Mouse (Mus musculus) midbrain, embryonic 13.5 days (tissue): ENCODE measurements around the gene Mylpf. TPM values are rescaled to one million over a fixed set of nuclear protein-coding genes. Genes with fewer than 3 reads are reported as not detected.

Experiments
- ATAC-seq: fragments of 200-750 bp; cut with Nextera tagmentation; 2 replicates; pipeline ENCODE4 v1.8.0; 2017; ENCODE audit warnings: mild to moderate bottlenecking, moderate TSS enrichment, moderate library complexity
- H3K27ac ChIP-seq: fragments of 300-500 bp; sonication (generic); 2 replicates; pipeline ENCODE4 v1.5.1; 2015; ENCODE audit warnings: inconsistent platforms, mild to moderate bottlenecking, moderate library complexity
- H3K27me3 ChIP-seq: fragments of 300-500 bp; sonication (generic); 2 replicates; pipeline ENCODE4 v1.6.1; 2015; ENCODE audit warnings: mild to moderate bottlenecking, inconsistent platforms
- H3K36me3 ChIP-seq: fragments of 300-500 bp; sonication (generic); 2 replicates; pipeline ENCODE4 v1.6.1; 2015; ENCODE audit warnings: mild to moderate bottlenecking, inconsistent platforms
- H3K4me1 ChIP-seq: fragments of 300-500 bp; sonication (generic); replicated peaks from 2 replicates; pipeline ENCODE4 v1.6.1; 2015; ENCODE audit warnings: inconsistent platforms
- H3K4me2 ChIP-seq: fragments of 300-500 bp; sonication (generic); replicated peaks from 2 replicates; pipeline ENCODE4 v1.6.1; 2015; ENCODE audit warnings: moderate library complexity, mild to moderate bottlenecking, inconsistent platforms
- H3K4me3 ChIP-seq: fragments of 300-500 bp; sonication (generic); replicated peaks from 2 replicates; pipeline ENCODE4 v1.5.1; 2015; ENCODE audit warnings: mild to moderate bottlenecking, inconsistent platforms
- H3K9ac ChIP-seq: fragments of 300-500 bp; sonication (generic); replicated peaks from 2 replicates; pipeline ENCODE4 v1.6.1; 2015; ENCODE audit warnings: mild to moderate bottlenecking, inconsistent platforms
- H3K9me3 ChIP-seq: fragments of 300-500 bp; sonication (generic); 2 replicates; pipeline ENCODE4 v1.6.1; 2016; ENCODE audit warnings: mild to moderate bottlenecking, inconsistent platforms
- WGBS: fragments of 180-500 bp; shearing (Covaris S2); methylation state at CpG from one replicate; pipeline ENCODE4 v1.1.7; 2015; 5-methylcytosine and 5-hydroxymethylcytosine counted together
- polyA plus RNA-seq: library from polyadenylated mRNA; unstranded; fragments of >200 nt; fragmentation: Nextera tagmentation; extraction: Ambion mirVana; gene quantifications from 2 replicates; pipeline ENCODE4 v1.2.1, GENCODE M21; 2015

Mylpf gene
- polyA plus RNA-seq, 1 experiment from 2014 or later: 8.5 TPM

DNA sequence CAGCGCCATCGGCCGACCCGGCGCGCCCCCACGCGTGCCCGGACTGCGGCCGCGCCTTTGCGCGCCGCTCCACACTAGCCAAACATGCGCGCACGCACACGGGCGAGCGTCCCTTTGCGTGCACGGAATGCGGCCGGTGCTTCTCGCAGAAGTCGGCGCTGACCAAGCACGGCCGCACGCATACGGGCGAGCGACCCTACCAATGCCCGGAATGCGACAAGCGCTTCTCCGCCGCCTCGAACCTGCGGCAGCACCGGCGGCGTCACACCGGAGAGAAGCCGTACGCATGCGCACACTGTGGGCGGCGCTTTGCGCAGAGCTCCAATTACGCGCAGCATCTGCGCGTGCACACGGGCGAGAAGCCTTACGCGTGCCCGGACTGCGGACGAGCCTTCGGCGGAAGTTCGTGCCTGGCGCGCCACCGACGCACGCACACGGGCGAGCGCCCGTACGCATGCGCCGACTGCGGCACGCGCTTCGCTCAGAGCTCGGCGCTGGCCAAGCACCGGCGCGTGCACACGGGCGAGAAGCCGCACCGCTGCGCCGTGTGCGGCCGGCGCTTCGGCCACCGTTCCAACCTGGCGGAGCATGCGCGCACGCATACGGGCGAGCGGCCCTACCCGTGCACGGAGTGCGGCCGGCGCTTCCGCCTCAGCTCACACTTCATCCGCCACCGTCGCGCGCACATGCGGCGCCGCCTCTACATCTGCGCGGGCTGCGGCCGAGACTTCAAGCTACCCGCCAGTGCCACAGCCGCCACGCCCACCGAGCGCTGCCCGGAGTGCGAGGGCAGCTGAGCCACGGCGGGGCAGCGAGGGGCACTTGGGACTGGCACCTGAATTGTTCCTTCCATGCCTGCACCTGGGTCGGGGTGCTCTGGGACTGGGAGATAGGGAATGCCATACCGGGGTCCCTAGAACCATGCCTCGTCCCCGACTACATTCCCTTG, 45.4 kb downstream of the Mylpf start:
- Histone ChIP-seq H3K4me1 (peaks cover 21% of the 10 kb centered on the region), H3K36me3 (peaks cover 18% of the 10 kb centered on the region), H3K4me3 (peak overlapping the region; percentile 60), H3K9ac (peak overlapping the region; percentile 81), H3K4me2 (peak overlapping the region; percentile 85), H3K27ac (peak overlapping the region; percentile 92), H3K27me3 (no peaks in the 10 kb centered on the region), H3K9me3 (no peaks in the 10 kb centered on the region)
- 1% methylated on average over 136 of the region's 136 CpGs for WGBS
- peak; percentile 98 for ATAC-seq

GRCm38 (mm10) chr7:127255008-127255407, 46.3 kb downstream of the Mylpf start:
- peaks cover 9% of the 10 kb centered on the region for H3K36me3 ChIP-seq
- no peak for ATAC-seq
- H3K27me3 ChIP-seq: no peaks in the 10 kb centered on the region
- peak overlapping the region; percentile 85 for H3K4me2 ChIP-seq
- H3K4me1 ChIP-seq: peaks cover 30% of the 10 kb centered on the region
- H3K9ac ChIP-seq: peak overlapping the region; percentile 81
- peak overlapping the region; percentile 60 for H3K4me3 ChIP-seq
- WGBS: 31% methylated on average over 4 of the region's 4 CpGs
- H3K9me3 ChIP-seq: no peaks in the 10 kb centered on the region
- H3K27ac ChIP-seq: peak overlapping the region; percentile 92

DNA sequence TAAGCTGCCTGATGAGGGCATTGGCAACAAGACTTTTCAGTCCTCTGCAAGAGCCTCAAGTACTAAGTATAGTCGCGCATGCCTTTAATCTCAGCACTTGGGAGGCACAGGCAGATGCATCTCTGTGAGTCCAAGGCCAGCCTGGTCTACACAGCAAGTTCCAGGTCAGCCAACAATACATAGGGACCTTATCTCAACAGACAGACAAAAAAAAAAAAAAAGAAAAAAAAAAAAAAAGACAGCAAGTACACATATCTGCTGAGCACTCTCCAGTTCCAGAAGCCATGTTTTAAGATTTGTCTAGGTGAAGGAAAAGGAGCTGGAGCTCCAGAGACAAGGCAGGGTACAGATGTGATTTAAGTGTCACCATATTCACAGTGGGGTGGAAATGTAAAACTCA, 47.3 kb downstream of the Mylpf start:
- Histone ChIP-seq H3K27me3 (no peaks in the 10 kb centered on the region), H3K9ac (no peak overlapping the region), H3K9me3 (no peaks in the 10 kb centered on the region), H3K4me3 (no peak overlapping the region), H3K36me3 (peaks cover 9% of the 10 kb centered on the region), H3K4me2 (no peak overlapping the region), H3K4me1 (peaks cover 33% of the 10 kb centered on the region), H3K27ac (no peak overlapping the region)
- WGBS: 92% methylated on average over 2 of the region's 2 CpGs
- no peak for ATAC-seq

- H3K9me3 ChIP-seq: no peaks in the 10 kb centered on the region
Measured at GRCm38 (mm10) chr7:127256518-127256917, 47.8 kb downstream of the Mylpf start.

GRCm38 (mm10) chr7:127259186-127259905, 50.7 kb downstream of the Mylpf start:
- ATAC-seq: no peak
- WGBS: 75% methylated on average over 8 of the region's 8 CpGs

More at GRCm38 (mm10) chr7:127256518-127256917, 47.8 kb downstream of the Mylpf start:
- ATAC-seq: no peak
- no peak overlapping the region for H3K4me3 ChIP-seq
- no peak overlapping the region for H3K4me2 ChIP-seq
- peaks cover 9% of the 10 kb centered on the region for H3K36me3 ChIP-seq
- no peak overlapping the region for H3K27ac ChIP-seq
- WGBS: 91% methylated on average over 5 of the region's 5 CpGs
- H3K9ac ChIP-seq: no peak overlapping the region
- H3K4me1 ChIP-seq: peaks cover 37% of the 10 kb centered on the region
- no peaks in the 10 kb centered on the region for H3K27me3 ChIP-seq

GRCm38 (mm10) chr7:127260309-127261111, 51.8 kb downstream of the Mylpf start, which contains the start of gene Dctpp1:
Dctpp1 (minus strand) TSS chr7:127260709.
- H3K9ac ChIP-seq: peak within 1 kb of the TSS; percentile 73
- peak within 1 kb of the TSS; percentile 59 for H3K4me3 ChIP-seq
- H3K4me2 ChIP-seq: peak within 1 kb of the TSS; percentile 83
- peaks cover 22% of the 10 kb centered on the region for H3K4me1 ChIP-seq
- H3K27ac ChIP-seq: 0 out of 2 replicates have a peak within 1 kb of the TSS, but pooled peaks have one; percentile 5
- peak; percentile 99 for ATAC-seq
- WGBS: under 1% methylated on average over 50 of the region's 50 CpGs
- no peaks in the 10 kb centered on the region for H3K9me3 ChIP-seq
- peaks cover 9% of the 10 kb centered on the region for H3K36me3 ChIP-seq
- H3K27me3 ChIP-seq: no peaks in the 10 kb centered on the region

More at GRCm38 (mm10) chr7:127259186-127259905, 50.7 kb downstream of the Mylpf start:
- peaks cover 9% of the 10 kb centered on the region for H3K36me3 ChIP-seq
- peaks cover 31% of the 10 kb centered on the region for H3K4me1 ChIP-seq
- H3K27me3 ChIP-seq: no peaks in the 10 kb centered on the region
- peak overlapping the region; percentile 83 for H3K4me2 ChIP-seq
- no peaks in the 10 kb centered on the region for H3K9me3 ChIP-seq
- H3K9ac ChIP-seq: peak overlapping the region; percentile 73
- H3K4me3 ChIP-seq: peak overlapping the region; percentile 59
- no peak overlapping the region for H3K27ac ChIP-seq

DNA sequence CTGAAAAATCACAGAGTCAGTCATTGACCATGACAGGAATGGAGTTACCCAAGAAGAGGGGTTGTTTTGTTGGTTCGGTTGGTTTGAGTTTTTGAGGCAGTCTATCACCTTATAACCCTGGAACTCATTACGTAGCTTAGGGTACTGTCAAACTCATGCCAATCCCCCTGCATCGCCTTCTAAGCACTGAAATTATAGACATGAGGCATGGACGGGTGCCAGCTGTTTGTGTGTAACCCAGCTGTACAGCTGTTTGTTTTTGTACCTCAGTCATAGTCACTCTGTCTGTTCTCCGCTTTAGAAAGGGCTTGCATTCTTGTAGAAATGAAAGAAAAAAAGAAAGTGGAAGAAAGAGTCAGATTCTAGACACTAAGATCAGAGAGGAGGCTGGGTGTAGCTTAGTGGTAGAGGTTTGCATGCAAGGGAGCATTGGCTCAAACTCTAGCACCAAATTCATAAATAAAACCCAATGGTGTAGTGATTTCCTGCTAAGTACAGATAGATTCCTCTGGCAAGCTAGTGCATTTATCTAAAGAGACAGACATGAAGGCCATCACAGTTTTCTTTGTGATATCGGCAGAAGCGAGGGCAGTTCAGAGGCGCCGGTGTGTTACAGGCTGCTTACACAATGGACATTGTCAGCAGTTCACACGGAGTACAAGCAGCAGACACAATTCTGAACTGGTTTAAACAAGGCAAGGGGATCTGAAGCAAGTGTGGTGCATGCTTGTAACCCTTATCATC, 53.7 kb downstream of the Mylpf start:
- Histone ChIP-seq H3K9me3 (no peaks in the 10 kb centered on the region), H3K4me1 (peaks cover 22% of the 10 kb centered on the region), H3K27ac (no peak overlapping the region), H3K4me3 (no peak overlapping the region), H3K27me3 (no peaks in the 10 kb centered on the region), H3K9ac (no peak overlapping the region), H3K36me3 (no peaks in the 10 kb centered on the region), H3K4me2 (no peak overlapping the region)
- ATAC-seq: no peak
- 86% methylated on average over 10 of the region's 10 CpGs for WGBS

- no peaks in the 10 kb centered on the region for H3K27me3 ChIP-seq
- no peak overlapping the region for H3K4me2 ChIP-seq
- H3K4me3 ChIP-seq: no peak overlapping the region
- no peak for ATAC-seq
- 97% methylated on average over 3 of the region's 3 CpGs for WGBS
- H3K36me3 ChIP-seq: peaks cover 5% of the 10 kb centered on the region; the same call in 1 of the 2 replicates
- no peak overlapping the region for H3K9ac ChIP-seq
- no peaks in the 10 kb centered on the region for H3K9me3 ChIP-seq
- peaks cover 22% of the 10 kb centered on the region for H3K4me1 ChIP-seq
- H3K27ac ChIP-seq: no peak overlapping the region
Measured at GRCm38 (mm10) chr7:127263526-127263925, 54.8 kb downstream of the Mylpf start.

Other genes starting within 250 kb of the Mylpf start
- 101 and 108 TPM in 2 replicates for gene Cdipt, start 233.0 kb upstream of the Mylpf start, polyA plus RNA-seq
- gene Cdiptos, start 232.8 kb upstream of the Mylpf start, polyA plus RNA-seq: 0.72 and 0.85 TPM in 2 replicates
- 3.0 and 3.7 TPM in 2 replicates for gene Mvp, start 194.3 kb upstream of the Mylpf start, polyA plus RNA-seq
- 0.30 TPM in 1 of 2 replicates, not detected in the other for gene Pagr1b, start 192.4 kb upstream of the Mylpf start, polyA plus RNA-seq
- gene Pagr1a, start 191.5 kb upstream of the Mylpf start, polyA plus RNA-seq: 39.8 and 40.8 TPM in 2 replicates
- 72.0 and 73.9 TPM in 2 replicates for gene Gm42742, start 187.8 kb upstream of the Mylpf start, polyA plus RNA-seq
- gene Prrt2, start 187.7 kb upstream of the Mylpf start, polyA plus RNA-seq: 10.8 and 11.9 TPM in 2 replicates
- gene Maz, start 181.9 kb upstream of the Mylpf start, polyA plus RNA-seq: 58.2 and 72.5 TPM in 2 replicates
- gene Kif22, start 166.4 kb upstream of the Mylpf start, polyA plus RNA-seq: 57.5 and 61.0 TPM in 2 replicates
- gene Zg16, start 121.6 kb upstream of the Mylpf start, polyA plus RNA-seq: not detected in 2 replicates
- gene AI467606, start 117.5 kb upstream of the Mylpf start, polyA plus RNA-seq: 0.90 and 1.5 TPM in 2 replicates
- 0.79 and 0.98 TPM in 2 replicates for gene Qprt, start 86.7 kb upstream of the Mylpf start, polyA plus RNA-seq
- 0.06 and 0.09 TPM in 2 replicates for gene Spn, start 71.1 kb upstream of the Mylpf start, polyA plus RNA-seq
- 90.8 and 96.1 TPM in 2 replicates for gene Cd2bp2, start 12.8 kb upstream of the Mylpf start, polyA plus RNA-seq
- gene Tbc1d10b, start 422 bp upstream of the Mylpf start, polyA plus RNA-seq: 30.0 and 30.7 TPM in 2 replicates
- gene Zfp553, start 24.2 kb downstream of the Mylpf start, polyA plus RNA-seq: 69.3 and 75.4 TPM in 2 replicates
- gene Sept1, start 24.2 kb downstream of the Mylpf start, polyA plus RNA-seq: 27.1 and 28.3 TPM in 2 replicates
- 50.5 and 59.7 TPM in 2 replicates for gene Zfp771, start 35.4 kb downstream of the Mylpf start, polyA plus RNA-seq
- gene Dctpp1, start 51.8 kb downstream of the Mylpf start, polyA plus RNA-seq: 142 and 143 TPM in 2 replicates
- 52.4 and 54.0 TPM in 2 replicates for gene Sephs2, start 65.2 kb downstream of the Mylpf start, polyA plus RNA-seq
- 0.30 TPM in 2 replicates for gene Itgal, start 87.4 kb downstream of the Mylpf start, polyA plus RNA-seq
- 15.6 and 20.1 TPM in 2 replicates for gene Zfp768, start 136.7 kb downstream of the Mylpf start, polyA plus RNA-seq
- 8.4 and 9.3 TPM in 2 replicates for gene Zfp747, start 167.2 kb downstream of the Mylpf start, polyA plus RNA-seq
- gene 9130019O22Rik, start 178.3 kb downstream of the Mylpf start, polyA plus RNA-seq: 5.7 and 6.2 TPM in 2 replicates
- 5.9 and 8.4 TPM in 2 replicates for gene E430018J23Rik, start 184.7 kb downstream of the Mylpf start, polyA plus RNA-seq
- gene Zfp764, start 197.9 kb downstream of the Mylpf start, polyA plus RNA-seq: 5.1 and 5.2 TPM in 2 replicates
- gene Zfp688, start 213.2 kb downstream of the Mylpf start, polyA plus RNA-seq: 34.8 and 35.6 TPM in 2 replicates
- gene Zfp689, start 240.3 kb downstream of the Mylpf start, polyA plus RNA-seq: 16.1 and 16.3 TPM in 2 replicates